Mouse (Mus musculus) spleen, postnatal 14 days (tissue): ENCODE measurements around the gene Atrnl1.

Experiments
- DNase-seq, 2 experiments: peaks; one replicate each; pipeline ENCODE4 v3.0.0; 2021 to 2022; ENCODE audit warnings: low spot score in 2 of 2

Gene Atrnl1

GRCm38 (mm10) chr19:58118141-58118835, 507.5 kb downstream of the Atrnl1 start:
- no peak for DNase-seq

- DNase-seq: no peak
Observed at GRCm38 (mm10) chr19:58118864-58119263, 508.0 kb downstream of the Atrnl1 start.

- DNase-seq: no peak
Observed at GRCm38 (mm10) chr19:58119681-58120173, 508.9 kb downstream of the Atrnl1 start.

GRCm38 (mm10) chr19:58120661-58121060, 509.8 kb downstream of the Atrnl1 start:
- DNase-seq: no peak

- DNase-seq: no peak
Observed at GRCm38 (mm10) chr19:58121628-58122027, 510.8 kb downstream of the Atrnl1 start.

GRCm38 (mm10) chr19:58123620-58124019, 512.8 kb downstream of the Atrnl1 start:
- DNase-seq: no peak

GRCm38 (mm10) chr19:58124566-58124965, 513.7 kb downstream of the Atrnl1 start:
- no peak for DNase-seq

GRCm38 (mm10) chr19:58125010-58125409, 514.2 kb downstream of the Atrnl1 start:
- no peak for DNase-seq

GRCm38 (mm10) chr19:58131896-58132295, 521.1 kb downstream of the Atrnl1 start:
- no peak for DNase-seq

GRCm38 (mm10) chr19:58140191-58140784, 529.5 kb downstream of the Atrnl1 start:
- DNase-seq: no peak

- DNase-seq: no peak
Observed at GRCm38 (mm10) chr19:58143853-58144454, 533.1 kb downstream of the Atrnl1 start.

GRCm38 (mm10) chr19:58145521-58145920, 534.7 kb downstream of the Atrnl1 start:
- no peak for DNase-seq

- DNase-seq: no peak
Observed at GRCm38 (mm10) chr19:58151257-58151656, 540.4 kb downstream of the Atrnl1 start.

GRCm38 (mm10) chr19:58161569-58161968, 550.7 kb downstream of the Atrnl1 start:
- DNase-seq: no peak

GRCm38 (mm10) chr19:58164896-58165634, 554.2 kb downstream of the Atrnl1 start:
- no peak for DNase-seq

GRCm38 (mm10) chr19:58165635-58166015, 554.8 kb downstream of the Atrnl1 start:
- no peak for DNase-seq

- DNase-seq: no peak
Observed at GRCm38 (mm10) chr19:58166147-58166546, 555.3 kb downstream of the Atrnl1 start.

- no peak for DNase-seq
Observed at GRCm38 (mm10) chr19:58178410-58178809, 567.6 kb downstream of the Atrnl1 start.

GRCm38 (mm10) chr19:58180773-58181172, 569.9 kb downstream of the Atrnl1 start:
- DNase-seq: no peak
